Mouse (Mus musculus) E14TG2a.4 (cell line): ENCODE results near the gene Pdk3.

Experiments used
- CTCF ChIP-seq: conservative IDR thresholded peaks from 2 replicates; pipeline ENCODE4 v1.5.1; 2014; ENCODE audit warnings: low read length
- NANOG ChIP-seq: IDR thresholded peaks from 2 replicates; pipeline ENCODE4 v1.6.1; 2014; ENCODE audit warnings: borderline replicate concordance, low read length, mixed read lengths
- POU5F1 ChIP-seq: IDR thresholded peaks from 2 replicates; pipeline ENCODE4 v1.6.1; 2014; ENCODE audit warnings: low read length, borderline replicate concordance

DNA sequence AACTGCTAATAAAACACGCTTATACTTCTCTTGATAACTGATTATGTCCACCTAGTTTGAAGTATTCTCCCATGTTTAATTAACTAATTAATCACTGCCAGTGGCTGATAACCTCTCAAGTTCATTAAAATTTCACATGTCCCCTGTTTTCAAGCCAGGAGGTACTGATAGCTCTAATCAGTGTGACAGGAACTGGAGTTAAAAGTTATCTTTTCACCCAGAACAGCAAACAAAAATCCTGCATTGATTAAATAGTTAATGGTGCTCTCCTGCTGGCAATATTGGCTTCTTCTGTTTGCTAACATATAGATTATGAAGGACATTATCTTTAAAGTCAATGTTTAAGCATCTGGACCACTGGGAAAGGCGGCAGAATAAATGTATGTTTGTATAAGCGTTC, 71.2 kb downstream of the Pdk3 start:
- TF ChIP-seq CTCF (no peak), NANOG (no peak), POU5F1 (no peak)
